Mouse (Mus musculus) ES-Bruce4 (cell line): ENCODE data around the gene Hoxc10.

Experiments
- CTCF ChIP-seq: IDR thresholded peaks from one replicate; pipeline ENCODE4 v1.8.1; 2011; ENCODE audit warnings: low read depth, low read length
- POLR2A ChIP-seq: IDR thresholded peaks from one replicate; pipeline ENCODE4 v1.8.1; 2011; ENCODE audit warnings: low read length; ENCODE audit not compliant: insufficient read depth

- TF ChIP-seq CTCF (no peak), POLR2A (no peak)
Observed at GRCm38 (mm10) chr15:103010847-103011555, 44.4 kb downstream of the Hoxc10 start.
